Mouse (Mus musculus): ENCODE measurements at regions not wholly inside any gene's neighbourhood (a gene's known extent, or its start where the extent isn't known, plus 50 kb on each side); places are given as distances from the start of the nearest gene placed in this dataset.

- Histone ChIP-seq H3K4me2 (ENCODE audit: low read length) (no peak overlapping the region), H3K27me3 (replicated peaks; ENCODE audit: control insufficient read depth, insufficient read depth, low read length) (no peaks in the 10 kb centered on the region), H3K9ac (replicated peaks; ENCODE audit: low read depth, low read length) (no peak overlapping the region), H3K9me3 (ENCODE audit: control insufficient read depth, low read length) (no peaks in the 10 kb centered on the region), H3K27ac (ENCODE audit: low read length) (no peak overlapping the region), H3K4me3 (replicated peaks; ENCODE audit: low read length) (no peak overlapping the region), H3K4me1 (replicated peaks; ENCODE audit: control insufficient read depth, insufficient read depth, low read length) (no peaks in the 10 kb centered on the region), H3K36me3 (ENCODE audit: control insufficient read depth, insufficient read depth) (no peaks in the 10 kb centered on the region)
- ATAC-seq, result no peak
- WGBS, result 81% methylated on average over 18 of the region's 18 CpGs
Measured at GRCm38 (mm10) chr10:124288301-124288995, 1024.7 kb downstream of the Fam19a2 start.

- no peaks in the 10 kb centered on the region for H3K4me1 ChIP-seq (replicated peaks; ENCODE audit: control insufficient read depth, insufficient read depth, low read length)
- no peaks in the 10 kb centered on the region for H3K36me3 ChIP-seq (ENCODE audit: control insufficient read depth, insufficient read depth)
- ATAC-seq, result no peak
- no peak overlapping the region for H3K9ac ChIP-seq (replicated peaks; ENCODE audit: low read depth, low read length)
- H3K27me3 ChIP-seq (replicated peaks; ENCODE audit: control insufficient read depth, insufficient read depth, low read length), result no peaks in the 10 kb centered on the region
- H3K4me2 ChIP-seq (ENCODE audit: low read length), result no peak overlapping the region
- no peak overlapping the region for H3K4me3 ChIP-seq (replicated peaks; ENCODE audit: low read length)
- no peak overlapping the region for H3K27ac ChIP-seq (ENCODE audit: low read length)
- H3K9me3 ChIP-seq (ENCODE audit: control insufficient read depth, low read length), result peaks cover 2% of the 10 kb centered on the region; the same call in 1 of the 2 replicates
- WGBS, result 77% methylated on average over 2 of the region's 2 CpGs
Measured at GRCm38 (mm10) chr10:124297198-124297677, 1033.4 kb downstream of the Fam19a2 start.

DNA sequence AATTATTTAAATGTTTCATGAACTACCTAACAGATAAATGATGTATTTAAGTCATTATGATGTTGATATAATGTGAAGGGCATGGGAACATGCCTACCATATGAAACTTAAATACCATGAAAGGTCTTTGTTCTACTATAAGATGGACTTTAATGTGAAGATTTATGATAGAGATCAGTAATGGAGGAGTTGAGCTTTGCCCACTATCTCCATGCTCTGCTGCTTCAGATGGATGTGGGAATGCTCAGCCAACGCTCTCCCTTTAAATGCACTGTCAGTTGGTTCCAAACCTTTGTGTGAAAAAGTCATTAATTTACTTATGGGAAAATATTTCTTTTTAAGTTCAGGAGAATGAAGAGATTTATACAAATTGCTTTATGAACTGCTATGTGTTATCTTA lies 1040.9 kb downstream of the Fam19a2 start:
- no peaks in the 10 kb centered on the region for H3K4me1 ChIP-seq (replicated peaks; ENCODE audit: control insufficient read depth, insufficient read depth, low read length)
- H3K4me3 ChIP-seq (replicated peaks; ENCODE audit: low read length), result no peak overlapping the region
- H3K9ac ChIP-seq (replicated peaks; ENCODE audit: low read depth, low read length), result no peak overlapping the region
- no peaks in the 10 kb centered on the region for H3K27me3 ChIP-seq (replicated peaks; ENCODE audit: control insufficient read depth, insufficient read depth, low read length)
- no peaks in the 10 kb centered on the region for H3K36me3 ChIP-seq (ENCODE audit: control insufficient read depth, insufficient read depth)
- H3K27ac ChIP-seq (ENCODE audit: low read length), result no peak overlapping the region
- H3K9me3 ChIP-seq (ENCODE audit: control insufficient read depth, low read length), result no peaks in the 10 kb centered on the region
- H3K4me2 ChIP-seq (ENCODE audit: low read length), result no peak overlapping the region
- ATAC-seq, result no peak
- WGBS, result 86% methylated on average over 1 of the region's 1 CpGs

DNA sequence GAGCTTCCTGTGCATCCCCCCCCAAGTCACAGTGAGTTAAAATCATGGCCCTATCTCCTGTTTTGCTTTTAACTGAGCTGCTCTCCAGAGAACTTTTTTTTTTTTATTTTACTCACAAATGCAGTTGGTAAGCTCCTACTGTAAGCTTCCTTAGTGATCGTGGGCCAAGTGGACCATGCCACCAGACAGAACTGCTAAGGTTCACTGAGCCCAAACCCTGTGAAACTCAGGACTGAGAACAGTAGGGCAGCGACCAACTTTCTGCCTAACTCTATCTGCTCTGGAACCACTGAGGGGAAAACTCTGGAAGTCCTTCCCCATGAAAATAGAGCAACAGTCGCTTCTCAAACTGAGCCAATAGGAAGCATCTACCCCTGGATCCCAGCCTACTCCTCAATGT lies 1041.8 kb downstream of the Fam19a2 start:
- no peak overlapping the region for H3K27ac ChIP-seq (ENCODE audit: low read length)
- H3K4me1 ChIP-seq (replicated peaks; ENCODE audit: control insufficient read depth, insufficient read depth, low read length), result no peaks in the 10 kb centered on the region
- no peaks in the 10 kb centered on the region for H3K9me3 ChIP-seq (ENCODE audit: control insufficient read depth, low read length)
- H3K4me2 ChIP-seq (ENCODE audit: low read length), result no peak overlapping the region
- H3K9ac ChIP-seq (replicated peaks; ENCODE audit: low read depth, low read length), result no peak overlapping the region
- H3K4me3 ChIP-seq (replicated peaks; ENCODE audit: low read length), result no peak overlapping the region
- no peaks in the 10 kb centered on the region for H3K36me3 ChIP-seq (ENCODE audit: control insufficient read depth, insufficient read depth)
- 86% methylated on average over 3 of the region's 3 CpGs for WGBS
- no peaks in the 10 kb centered on the region for H3K27me3 ChIP-seq (replicated peaks; ENCODE audit: control insufficient read depth, insufficient read depth, low read length)
- ATAC-seq, result no peak

- no peak overlapping the region for H3K27ac ChIP-seq (ENCODE audit: low read length)
- ATAC-seq, result no peak
- H3K4me2 ChIP-seq (ENCODE audit: low read length), result no peak overlapping the region
- no peak overlapping the region for H3K9ac ChIP-seq (replicated peaks; ENCODE audit: low read depth, low read length)
- WGBS, result 75% methylated on average over 1 of the region's 1 CpGs
- no peaks in the 10 kb centered on the region for H3K4me1 ChIP-seq (replicated peaks; ENCODE audit: control insufficient read depth, insufficient read depth, low read length)
- H3K27me3 ChIP-seq (replicated peaks; ENCODE audit: control insufficient read depth, insufficient read depth, low read length), result no peaks in the 10 kb centered on the region
- no peaks in the 10 kb centered on the region for H3K9me3 ChIP-seq (ENCODE audit: control insufficient read depth, low read length)
- H3K4me3 ChIP-seq (replicated peaks; ENCODE audit: low read length), result no peak overlapping the region
- no peaks in the 10 kb centered on the region for H3K36me3 ChIP-seq (ENCODE audit: control insufficient read depth, insufficient read depth)
Measured at GRCm38 (mm10) chr10:124318761-124319160, 1055.0 kb downstream of the Fam19a2 start.

- Histone ChIP-seq H3K9ac (replicated peaks; ENCODE audit: low read depth, low read length) (no peak overlapping the region), H3K36me3 (ENCODE audit: control insufficient read depth, insufficient read depth) (no peaks in the 10 kb centered on the region), H3K27me3 (replicated peaks; ENCODE audit: control insufficient read depth, insufficient read depth, low read length) (no peaks in the 10 kb centered on the region), H3K4me3 (replicated peaks; ENCODE audit: low read length) (no peak overlapping the region), H3K4me2 (ENCODE audit: low read length) (no peak overlapping the region), H3K9me3 (ENCODE audit: control insufficient read depth, low read length) (no peaks in the 10 kb centered on the region), H3K4me1 (replicated peaks; ENCODE audit: control insufficient read depth, insufficient read depth, low read length) (no peaks in the 10 kb centered on the region), H3K27ac (ENCODE audit: low read length) (no peak overlapping the region)
- WGBS, result 47% methylated on average over 8 of the region's 8 CpGs
- ATAC-seq, result no peak; the same call in 1 of the 2 replicates
Measured at GRCm38 (mm10) chr10:124320191-124321110, 1056.7 kb downstream of the Fam19a2 start.

DNA sequence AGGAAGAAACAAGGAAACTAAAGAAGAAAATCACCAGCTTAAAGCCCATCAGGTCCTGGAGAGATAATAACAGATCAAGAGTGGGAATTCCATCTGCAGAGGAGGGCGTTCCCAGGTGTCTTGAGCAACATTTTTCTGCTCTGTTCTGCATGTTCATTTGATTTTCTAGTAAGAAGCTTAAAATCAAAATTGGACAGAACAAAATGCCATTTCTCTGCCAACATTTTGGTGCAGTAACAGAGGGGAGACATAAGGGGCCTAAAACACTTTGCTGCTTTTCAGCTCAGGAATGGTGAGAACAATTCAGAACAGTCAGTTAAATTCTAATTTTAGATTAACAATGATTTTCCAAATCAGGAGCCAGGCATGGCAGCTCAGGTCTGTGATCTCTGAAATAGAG lies 1056.8 kb downstream of the Slc16a7 start:
- no peaks in the 10 kb centered on the region for H3K9me3 ChIP-seq (ENCODE audit: control insufficient read depth, low read length)
- H3K4me3 ChIP-seq (replicated peaks; ENCODE audit: low read length), result no peak overlapping the region
- H3K36me3 ChIP-seq (ENCODE audit: control insufficient read depth, insufficient read depth), result no peaks in the 10 kb centered on the region
- ATAC-seq, result no peak
- no peaks in the 10 kb centered on the region for H3K4me1 ChIP-seq (replicated peaks; ENCODE audit: control insufficient read depth, insufficient read depth, low read length)
- 68% methylated on average over 1 of the region's 1 CpGs for WGBS
- no peaks in the 10 kb centered on the region for H3K27me3 ChIP-seq (replicated peaks; ENCODE audit: control insufficient read depth, insufficient read depth, low read length)
- no peak overlapping the region for H3K4me2 ChIP-seq (ENCODE audit: low read length)
- no peak overlapping the region for H3K9ac ChIP-seq (replicated peaks; ENCODE audit: low read depth, low read length)
- no peak overlapping the region for H3K27ac ChIP-seq (ENCODE audit: low read length)

GRCm38 (mm10) chr10:124338923-124339322 lies 1050.3 kb downstream of the Slc16a7 start:
- no peak overlapping the region for H3K4me3 ChIP-seq (replicated peaks; ENCODE audit: low read length)
- WGBS, result 48% methylated on average over 3 of the region's 3 CpGs

GRCm38 (mm10) chr10:124349300-124349699 lies 1040.0 kb downstream of the Slc16a7 start:
- no peak overlapping the region for H3K9ac ChIP-seq (replicated peaks; ENCODE audit: low read depth, low read length)
- H3K27me3 ChIP-seq (replicated peaks; ENCODE audit: control insufficient read depth, insufficient read depth, low read length), result no peaks in the 10 kb centered on the region
- H3K9me3 ChIP-seq (ENCODE audit: control insufficient read depth, low read length), result no peaks in the 10 kb centered on the region
- no peak overlapping the region for H3K4me3 ChIP-seq (replicated peaks; ENCODE audit: low read length)
- H3K4me2 ChIP-seq (ENCODE audit: low read length), result no peak overlapping the region
- no peak overlapping the region for H3K27ac ChIP-seq (ENCODE audit: low read length)
- H3K36me3 ChIP-seq (ENCODE audit: control insufficient read depth, insufficient read depth), result no peaks in the 10 kb centered on the region
- ATAC-seq, result no peak
- H3K4me1 ChIP-seq (replicated peaks; ENCODE audit: control insufficient read depth, insufficient read depth, low read length), result no peaks in the 10 kb centered on the region
- 46% methylated on average over 2 of the region's 2 CpGs for WGBS

More at GRCm38 (mm10) chr10:124338923-124339322, 1050.3 kb downstream of the Slc16a7 start:
- Histone ChIP-seq H3K36me3 (ENCODE audit: control insufficient read depth, insufficient read depth) (no peaks in the 10 kb centered on the region), H3K4me2 (ENCODE audit: low read length) (no peak overlapping the region), H3K9me3 (ENCODE audit: control insufficient read depth, low read length) (no peaks in the 10 kb centered on the region), H3K27ac (ENCODE audit: low read length) (no peak overlapping the region), H3K27me3 (replicated peaks; ENCODE audit: control insufficient read depth, insufficient read depth, low read length) (no peaks in the 10 kb centered on the region), H3K9ac (replicated peaks; ENCODE audit: low read depth, low read length) (no peak overlapping the region), H3K4me1 (replicated peaks; ENCODE audit: control insufficient read depth, insufficient read depth, low read length) (no peaks in the 10 kb centered on the region)
- no peak for ATAC-seq
